Mouse (Mus musculus) liver, postnatal 0 days (tissue): ENCODE measurements around the gene Mthfs.

Experiments
- CTCF ChIP-seq: sonication (generic); IDR thresholded peaks from 2 replicates; pipeline ENCODE4 v1.5.1; 2016; ENCODE audit warnings: antibody characterized with exemption, low read depth
- EP300 ChIP-seq: IDR thresholded peaks from 2 replicates; pipeline ENCODE4 v1.6.1; 2016; ENCODE audit warnings: antibody characterized with exemption, low read depth, mild to moderate bottlenecking

GRCm38 (mm10) chr9:89267572-89267971, 57.1 kb downstream of the Mthfs start:
- TF ChIP-seq EP300 = no peak
- TF ChIP-seq CTCF = no peak
